Mouse (Mus musculus): ENCODE data around the gene Wasf3.

DNA sequence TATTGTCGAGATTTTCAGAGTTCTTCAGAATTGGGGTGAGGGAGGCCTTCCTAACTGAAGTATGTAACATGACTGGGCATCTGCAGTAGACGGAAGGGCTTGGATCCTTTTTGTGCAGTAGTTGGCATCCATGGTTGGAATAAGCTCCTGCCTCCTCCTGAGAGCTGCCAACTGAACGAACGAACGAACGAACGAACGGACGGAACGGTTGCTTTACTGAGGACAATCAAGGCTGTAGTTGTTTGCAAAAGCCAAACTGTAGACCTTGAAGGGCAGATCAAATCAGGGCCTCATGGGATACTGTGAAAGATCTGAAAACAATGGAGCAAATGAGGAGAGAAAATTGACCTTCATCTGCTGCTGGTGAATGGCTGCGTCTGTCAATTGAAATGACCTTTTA, 17.5 kb downstream of the Wasf3 start:
- TF ChIP-seq POLR2A (IDR thresholded peaks at IDR 0.05; ENCODE audit: control insufficient read depth, low read depth, low read length) (no peak), CTCF (IDR thresholded peaks at IDR 0.05; ENCODE audit: control insufficient read depth, insufficient read depth, insufficient replicate concordance, low read depth, low read length) (no peak)
